Mouse (Mus musculus): ENCODE results near the gene Smyd4.

DNA sequence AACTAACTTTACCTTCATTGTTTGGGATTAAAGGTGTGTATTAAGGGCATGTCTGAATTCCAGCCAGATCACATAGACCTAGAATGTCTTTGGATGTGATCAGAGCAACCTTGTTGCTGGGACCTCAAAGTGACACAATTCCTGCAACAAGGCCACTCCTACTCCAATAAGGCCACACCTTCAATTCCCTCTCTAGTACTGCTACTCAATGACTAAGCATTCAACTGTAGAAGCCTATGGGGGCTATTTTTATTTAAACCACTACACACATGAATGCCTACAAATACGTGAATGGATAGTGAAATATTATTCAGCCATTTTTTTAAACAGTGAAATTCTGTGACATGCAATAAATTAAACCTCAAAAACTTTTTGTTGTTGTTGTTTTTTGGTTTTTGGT is 28.9 kb downstream of the Smyd4 start:
- TF ChIP-seq CTCF (IDR thresholded peaks at IDR 0.05; ENCODE audit: insufficient read depth, low read depth, low read length) (no peak), POLR2A (IDR thresholded peaks at IDR 0.05; ENCODE audit: insufficient read depth, low read depth, low read length) (no peak)
